Mouse (Mus musculus): ENCODE results near the gene Lyrm9.

GRCm38 (mm10) chr11:78831716-78832115 lies 5.3 kb downstream of the Lyrm9 start:
- TF ChIP-seq POLR2A (IDR thresholded peaks at IDR 0.05; ENCODE audit: extremely low read depth, insufficient read depth, low read length) (no peak), CTCF (IDR thresholded peaks at IDR 0.05; ENCODE audit: low read depth, low read length) (no peak)
